In genomic region chr17:25555666-25556629, GRCm38 (mm10) we compare ENCODE assay signal across 9 mouse cellular contexts. TPM values are rescaled to one million over a fixed set of nuclear protein-coding genes. Genes with fewer than 3 reads are reported as not detected.
DNase-seq lines count a peak whose midpoint lies in the region; ATAC-seq and TF ChIP-seq lines count a peak whose summit lies in the region.
"Had no signal": no experiment of that assay in that cellular context is flagged by ENCODE, and none has a peak within 500 bp of the region (broad histone marks: within the 10 kb centered on the region; RNA-seq: fewer than 3 reads in every experiment).

No protein-coding gene starts in this region.

- peak overlapping the region; percentile 52 for H3K4me2 ChIP-seq in lung, embryonic 14.5 days
- H3K4me2 ChIP-seq in forebrain, embryonic 14.5 days (ENCODE audit: low read length), result peak overlapping the region; percentile 64
- H3K4me2 ChIP-seq in midbrain, embryonic 15.5 days, result peak overlapping the region; percentile 55

- no peaks in the 10 kb centered on the region for H3K36me3 ChIP-seq in lung, embryonic 14.5 days (ENCODE audit: insufficient read depth)
- no peaks in the 10 kb centered on the region for H3K36me3 ChIP-seq in forebrain, embryonic 14.5 days (ENCODE audit: control insufficient read depth, insufficient read depth, low read length)
- no peaks in the 10 kb centered on the region for H3K36me3 ChIP-seq in midbrain, embryonic 15.5 days (replicated peaks)

- H3K27ac ChIP-seq in lung, embryonic 14.5 days (ENCODE audit: low read depth), result no peak overlapping the region
- peak overlapping the region; percentile 84 for H3K27ac ChIP-seq in forebrain, embryonic 14.5 days (ENCODE audit: low read depth, low read length)
- peak overlapping the region; percentile 68 for H3K27ac ChIP-seq in midbrain, embryonic 15.5 days

- H3K9me3 ChIP-seq in lung, embryonic 14.5 days (ENCODE audit: low read depth, low read length), result no peaks in the 10 kb centered on the region
- no peaks in the 10 kb centered on the region for H3K9me3 ChIP-seq in forebrain, embryonic 14.5 days (replicated peaks; ENCODE audit: control insufficient read depth, low read length)
- no peaks in the 10 kb centered on the region for H3K9me3 ChIP-seq in midbrain, embryonic 15.5 days

- 6% methylated on average over 29 of the region's 29 CpGs for WGBS in lung, embryonic 14.5 days
- 4% methylated on average over 29 of the region's 29 CpGs for WGBS in forebrain, embryonic 14.5 days
- WGBS in midbrain, embryonic 15.5 days, result 5% methylated on average over 29 of the region's 29 CpGs

- H3K4me3 ChIP-seq in lung, embryonic 14.5 days (ENCODE audit: low read depth, low read length), result peak overlapping the region; percentile 10; the same call in 1 of the 2 replicates
- peak overlapping the region; percentile 28 for H3K4me3 ChIP-seq in forebrain, embryonic 14.5 days (ENCODE audit: low read depth, low read length)
- H3K4me3 ChIP-seq in midbrain, embryonic 15.5 days, result peak overlapping the region; percentile 28

- no peak for DNase-seq in lung, embryonic 14.5 days
- no peak for DNase-seq in lung, adult 18-20 months
- DNase-seq in forebrain, embryonic 14.5 days (ENCODE audit: low spot score), result peak; percentile 77
- peak; percentile 89 to 94 for DNase-seq in layer of hippocampus, adult 18-20 months (ENCODE audit: low spot score in 2 of 2)
- DNase-seq in spleen, adult 18-20 months, result no peak
- DNase-seq in spleen, adult 12 weeks (ENCODE audit: low spot score), result no peak
- no peak for DNase-seq in cerebellum, adult 11-12 months

- H3K27me3 ChIP-seq in lung, embryonic 14.5 days (ENCODE audit: insufficient read depth, low read length), result peaks cover 23% of the 10 kb centered on the region
- H3K27me3 ChIP-seq in forebrain, embryonic 14.5 days (replicated peaks; ENCODE audit: control insufficient read depth, insufficient read depth, low read length), result no peaks in the 10 kb centered on the region
- no peaks in the 10 kb centered on the region for H3K27me3 ChIP-seq in midbrain, embryonic 15.5 days (replicated peaks)

- ATAC-seq in lung, embryonic 14.5 days (ENCODE audit: insufficient read depth), result no peak
- peak; percentile 73 for ATAC-seq in forebrain, embryonic 14.5 days
- peak; percentile 53 for ATAC-seq in midbrain, embryonic 15.5 days (replicated peaks)

- no peaks in the 10 kb centered on the region for H3K4me1 ChIP-seq in lung, embryonic 14.5 days (ENCODE audit: insufficient read depth)
- peaks cover 25% of the 10 kb centered on the region for H3K4me1 ChIP-seq in forebrain, embryonic 14.5 days (ENCODE audit: control insufficient read depth, insufficient read depth, low read length)
- peaks cover 22% of the 10 kb centered on the region for H3K4me1 ChIP-seq in midbrain, embryonic 15.5 days

- H3K9ac ChIP-seq in lung, embryonic 14.5 days, result no peak overlapping the region
- H3K9ac ChIP-seq in forebrain, embryonic 14.5 days (ENCODE audit: low read length), result peak overlapping the region; percentile 67
- peak overlapping the region; percentile 21 for H3K9ac ChIP-seq in midbrain, embryonic 15.5 days

- TF ChIP-seq CTCF in lung, embryonic 14.5 days (IDR thresholded peaks at IDR 0.05; ENCODE audit: low read depth), result no peak

RNA-seq across cellular contexts. Expression of gene Sox8, which starts 14.5 kb away (rescaled TPM):
- polyA plus RNA-seq in lung, embryonic 14.5 days (2014; fragmentation: Nextera tagmentation; extraction: Ambion mirVana), result 0.42 and 0.79 TPM in 2 replicates
- polyA plus RNA-seq in forebrain, embryonic 14.5 days (2014; fragmentation: Nextera tagmentation; extraction: Ambion mirVana), result 17.6 and 20.8 TPM in 2 replicates
- 10 to 100 TPM; 55.6 to 60.1 TPM for total RNA-seq in layer of hippocampus, adult 18-20 months (2021)
- polyA plus RNA-seq in midbrain, embryonic 15.5 days (2015; fragmentation: Nextera tagmentation; extraction: Ambion mirVana), result 10.7 and 15.2 TPM in 2 replicates
- total RNA-seq: liver, adult 2 months had no signal
- polyA plus RNA-seq: liver, adult 2 months had no signal

RNA-seq across cellular contexts. Expression of gene Lmf1, which starts 22.9 kb away (rescaled TPM):
- polyA plus RNA-seq in lung, embryonic 14.5 days (2014; fragmentation: Nextera tagmentation; extraction: Ambion mirVana), result 25.7 and 26.1 TPM in 2 replicates
- 18.8 and 19.1 TPM in 2 replicates for polyA plus RNA-seq in forebrain, embryonic 14.5 days (2014; fragmentation: Nextera tagmentation; extraction: Ambion mirVana)
- total RNA-seq in layer of hippocampus, adult 18-20 months (2021), result 10 to 100 TPM; 24.9 to 25.6 TPM
- 23.2 and 24.9 TPM in 2 replicates for polyA plus RNA-seq in midbrain, embryonic 15.5 days (2015; fragmentation: Nextera tagmentation; extraction: Ambion mirVana)

RNA-seq across cellular contexts. Expression of gene Sstr5, which starts 58.9 kb away (rescaled TPM):
- 0.15 TPM in 1 of 2 replicates, not detected in the other for polyA plus RNA-seq in lung, embryonic 14.5 days (2014; fragmentation: Nextera tagmentation; extraction: Ambion mirVana)
- polyA plus RNA-seq in forebrain, embryonic 14.5 days (2014; fragmentation: Nextera tagmentation; extraction: Ambion mirVana), result 0.13 and 0.20 TPM in 2 replicates
- under 1 TPM; 0.15 to 0.47 TPM for total RNA-seq in layer of hippocampus, adult 18-20 months (2021)
- polyA plus RNA-seq in midbrain, embryonic 15.5 days (2015; fragmentation: Nextera tagmentation; extraction: Ambion mirVana), result 0.32 and 0.98 TPM in 2 replicates
- total RNA-seq: liver, adult 2 months had no signal
- polyA plus RNA-seq: liver, adult 2 months had no signal

Comparison
In these comparisons a context has a peak if more than half of its experiments do, and no peak if none do; other contexts are left out.
1. DNase-seq: peak in forebrain, embryonic 14.5 days (single experiment) and layer of hippocampus, adult 18-20 months (2 of 2); none in lung, embryonic 14.5 days (single experiment), lung, adult 18-20 months (0 of 2), spleen, adult 18-20 months (0 of 2), spleen, adult 12 weeks (single experiment) and cerebellum, adult 11-12 months (single experiment).
2. Peak in every context shown above with its lines, with median percentiles within 50 percentile points of each other: H3K4me2 ChIP-seq and H3K4me3 ChIP-seq.